Mouse (Mus musculus): ENCODE measurements around the gene Prpf31.
"Not testable (repeated sequence)": the region's sequence is repeated elsewhere in the genome, so short reads cannot be mapped to it uniquely, and the experiment has no call there.

Prpf31 gene

GRCm38 (mm10) chr7:3629543-3630477, at the start of gene Prpf31, which contains the start of gene Tfpt:
Gene Prpf31 (plus strand): TSS chr7:3629985.
Gene Tfpt (minus strand): TSS chr7:3629929.
- DNase-seq = peak; percentile 93 to 94

- DNase-seq = no peak
Observed at GRCm38 (mm10) chr7:3580029-3580428, 49.8 kb upstream of the Prpf31 start.

- DNase-seq = no peak
Observed at GRCm38 (mm10) chr7:3585763-3586162, 44.0 kb upstream of the Prpf31 start.

- no peak for DNase-seq
Observed at GRCm38 (mm10) chr7:3586255-3586654, 43.5 kb upstream of the Prpf31 start.

GRCm38 (mm10) chr7:3587292-3587691, 42.5 kb upstream of the Prpf31 start:
- no peak for DNase-seq

- DNase-seq = no peak
Observed at GRCm38 (mm10) chr7:3590550-3590949, 39.2 kb upstream of the Prpf31 start.

GRCm38 (mm10) chr7:3591534-3591933, 38.3 kb upstream of the Prpf31 start:
- DNase-seq = no peak

GRCm38 (mm10) chr7:3593855-3594254, 35.9 kb upstream of the Prpf31 start:
- no peak for DNase-seq

GRCm38 (mm10) chr7:3594686-3595085, 35.1 kb upstream of the Prpf31 start:
- no peak for DNase-seq

- peak in 1 of 2 experiments; percentile 29 for DNase-seq
Observed at GRCm38 (mm10) chr7:3595146-3595545, 34.6 kb upstream of the Prpf31 start.

- not testable (repeated sequence) for DNase-seq
Observed at GRCm38 (mm10) chr7:3597755-3598154, 32.0 kb upstream of the Prpf31 start.

GRCm38 (mm10) chr7:3601119-3601518, 28.7 kb upstream of the Prpf31 start:
- DNase-seq = peak in 1 of 2 experiments; percentile 75

- DNase-seq = peak in 1 of 2 experiments; percentile 21
Observed at GRCm38 (mm10) chr7:3606798-3607197, 23.0 kb upstream of the Prpf31 start.

GRCm38 (mm10) chr7:3607391-3607790, 22.4 kb upstream of the Prpf31 start:
- DNase-seq = no peak

- no peak for DNase-seq
Observed at GRCm38 (mm10) chr7:3608668-3609067, 21.1 kb upstream of the Prpf31 start.

- peak; percentile 34 to 45 for DNase-seq
Observed at GRCm38 (mm10) chr7:3609082-3609481, 20.7 kb upstream of the Prpf31 start.

- DNase-seq = no peak
Observed at GRCm38 (mm10) chr7:3610437-3610836, 19.3 kb upstream of the Prpf31 start.

- DNase-seq = no peak
Observed at GRCm38 (mm10) chr7:3611006-3611405, 18.8 kb upstream of the Prpf31 start.

GRCm38 (mm10) chr7:3614021-3614420, 15.8 kb upstream of the Prpf31 start:
- no peak for DNase-seq

- DNase-seq = no peak
Observed at GRCm38 (mm10) chr7:3616057-3616388, 13.8 kb upstream of the Prpf31 start, which contains the start of gene Oscar. Gene Oscar (minus strand): TSS chr7:3616157.

GRCm38 (mm10) chr7:3616389-3617241, 13.2 kb upstream of the Prpf31 start:
- no peak for DNase-seq

GRCm38 (mm10) chr7:3617242-3617995, 12.4 kb upstream of the Prpf31 start, which contains the start of gene Ndufa3:
Gene Ndufa3 (plus strand): TSS chr7:3617373.
- DNase-seq = peak; percentile 89 to 93

GRCm38 (mm10) chr7:3629030-3629429, 755 bp upstream of the Prpf31 start:
- no peak for DNase-seq

All from lung, postnatal 4 days (tissue).